Mouse (Mus musculus) adrenal gland, adult 2 months (tissue): ENCODE data around the gene Slc8b1. TPM values are rescaled to one million over a fixed set of nuclear protein-coding genes. Genes with fewer than 3 reads are reported as not detected.

Source experiments
- DNase-seq: peaks from one replicate; pipeline ENCODE4 v3.0.0; 2021
- long read RNA-seq: library from polyadenylated mRNA; stranded (forward); transcript quantifications from one replicate; pipeline ENCODE4 v2.0.0, GENCODE M21; 2021
- polyA plus RNA-seq: library from polyadenylated mRNA; depleted of rRNA; stranded (reverse); fragments of >200 nt; gene quantifications from 2 replicates; pipeline ENCODE4 v1.2.3, GENCODE M21; 2012; rRNA removed
- total RNA-seq, 2 experiments: library from RNA; stranded (reverse); gene quantifications; 2 replicates each; pipeline ENCODE4 v1.2.3; 2021

Slc8b1 gene
- 10 to 100 TPM; 25.5 to 46.3 TPM for total RNA-seq
- polyA plus RNA-seq: 40.1 and 49.3 TPM in 2 replicates
- long read RNA-seq, transcript Slc8b1-201 (16 exons, 2,898 nt): major isoform, 5 of 32 reads
- long read RNA-seq, partial matches to known transcripts: 0 of 32 reads
- long read RNA-seq, other reads (novel, unspliced or antisense): 23 of 32 reads

- DNase-seq: peak; percentile 98
These were observed at the start of gene Slc8b1 for GRCm38 (mm10) chr5:120510982-120511642. Slc8b1 (plus strand) TSS chr5:120511168.

- no peak for DNase-seq
These were observed 49.1 kb upstream of the Slc8b1 start for GRCm38 (mm10) chr5:120461902-120462301.

GRCm38 (mm10) chr5:120464321-120464720 is 46.6 kb upstream of the Slc8b1 start:
- DNase-seq: no peak

- no peak for DNase-seq
These were observed 45.9 kb upstream of the Slc8b1 start for GRCm38 (mm10) chr5:120465062-120465461.

GRCm38 (mm10) chr5:120465860-120466259 is 45.1 kb upstream of the Slc8b1 start:
- peak; percentile 88 for DNase-seq

GRCm38 (mm10) chr5:120467026-120467425 is 43.9 kb upstream of the Slc8b1 start:
- DNase-seq: peak; percentile 75

- no peak for DNase-seq
These were observed 42.6 kb upstream of the Slc8b1 start for GRCm38 (mm10) chr5:120468336-120468735.

- DNase-seq: no peak
These were observed 42.1 kb upstream of the Slc8b1 start for GRCm38 (mm10) chr5:120468830-120469229.

GRCm38 (mm10) chr5:120471538-120471937 is 39.4 kb upstream of the Slc8b1 start:
- no peak for DNase-seq

- peak; percentile 45 for DNase-seq
These were observed 38.2 kb upstream of the Slc8b1 start, which contains the start of gene Sdsl for GRCm38 (mm10) chr5:120472770-120473169. Sdsl (minus strand) TSS chr5:120472810.

- no peak for DNase-seq
These were observed 37.6 kb upstream of the Slc8b1 start for GRCm38 (mm10) chr5:120473361-120473760.

GRCm38 (mm10) chr5:120475861-120476260 is 35.1 kb upstream of the Slc8b1 start:
- DNase-seq: no peak

- DNase-seq: no peak
These were observed 34.7 kb upstream of the Slc8b1 start, which contains the start of gene Sds for GRCm38 (mm10) chr5:120476296-120476695. Sds (plus strand) TSS chr5:120476526.

- no peak for DNase-seq
These were observed 33.0 kb upstream of the Slc8b1 start for GRCm38 (mm10) chr5:120477993-120478392.

GRCm38 (mm10) chr5:120479538-120479937 is 31.4 kb upstream of the Slc8b1 start:
- no peak for DNase-seq

- DNase-seq: no peak
These were observed 29.8 kb upstream of the Slc8b1 start for GRCm38 (mm10) chr5:120481205-120481604.

GRCm38 (mm10) chr5:120483399-120483798 is 27.6 kb upstream of the Slc8b1 start:
- DNase-seq: no peak

GRCm38 (mm10) chr5:120487844-120488243 is 23.1 kb upstream of the Slc8b1 start:
- no peak for DNase-seq

- peak; percentile 71 for DNase-seq
These were observed 20.2 kb upstream of the Slc8b1 start for GRCm38 (mm10) chr5:120490679-120491192.

- no peak for DNase-seq
These were observed 18.5 kb upstream of the Slc8b1 start for GRCm38 (mm10) chr5:120492437-120492836.

- DNase-seq: no peak
These were observed 17.5 kb upstream of the Slc8b1 start for GRCm38 (mm10) chr5:120493440-120493839.

- DNase-seq: no peak
These were observed 17.0 kb upstream of the Slc8b1 start for GRCm38 (mm10) chr5:120493873-120494395.

- DNase-seq: peak; percentile 63
These were observed 15.8 kb upstream of the Slc8b1 start for GRCm38 (mm10) chr5:120495064-120495702.
